Mouse (Mus musculus) liver, embryonic 11.5 days (tissue): ENCODE results near the gene Lrig3. TPM values are rescaled to one million over a fixed set of nuclear protein-coding genes. Genes with fewer than 3 reads are reported as not detected.

ENCODE experiments used
- ATAC-seq: fragments of 200-750 bp; cut with Nextera tagmentation; replicated peaks from 2 replicates; pipeline ENCODE4 v1.8.0; 2017; ENCODE audit warnings: moderate number of reproducible peaks, mild to moderate bottlenecking, moderate TSS enrichment, moderate library complexity; ENCODE audit not compliant: low FRiP score
- DNase-seq: peaks from one replicate; pipeline ENCODE4 v3.0.0-alpha.2; 2017; ENCODE audit warnings: low spot score
- H3K27ac ChIP-seq: fragments of 300-500 bp; sonication (generic); 2 replicates; pipeline ENCODE4 v1.5.1; 2014; ENCODE audit warnings: mild to moderate bottlenecking, low read depth, low read length, control low read depth
- H3K27me3 ChIP-seq: fragments of 300-500 bp; sonication (generic); replicated peaks from 2 replicates; pipeline ENCODE4 v1.6.1; 2014; ENCODE audit warnings: low read length, mixed read lengths; ENCODE audit not compliant: control insufficient read depth, insufficient read depth
- H3K36me3 ChIP-seq: fragments of 300-500 bp; sonication (generic); 2 replicates; pipeline ENCODE4 v1.6.1; 2014; ENCODE audit warnings: mild to moderate bottlenecking, low read length, moderate library complexity, mixed read lengths; ENCODE audit not compliant: control insufficient read depth, insufficient read depth
- H3K4me1 ChIP-seq: fragments of 300-500 bp; sonication (generic); replicated peaks from 2 replicates; pipeline ENCODE4 v1.6.1; 2014; ENCODE audit warnings: low read length, mixed read lengths; ENCODE audit not compliant: control insufficient read depth, insufficient read depth
- H3K4me2 ChIP-seq: fragments of 300-500 bp; sonication (generic); 2 replicates; pipeline ENCODE4 v1.6.1; 2014; ENCODE audit warnings: mild to moderate bottlenecking, control low read depth, moderate library complexity
- H3K4me3 ChIP-seq: fragments of 300-500 bp; sonication (generic); 2 replicates; pipeline ENCODE4 v1.5.1; 2014; ENCODE audit warnings: low read depth, low read length, control low read depth
- H3K9ac ChIP-seq: fragments of 300-500 bp; sonication (generic); 2 replicates; pipeline ENCODE4 v1.6.1; 2014; ENCODE audit warnings: low read depth, low read length, control low read depth
- H3K9me3 ChIP-seq: fragments of 300-500 bp; sonication (generic); 2 replicates; pipeline ENCODE4 v1.6.1; 2016; ENCODE audit warnings: low read length, inconsistent platforms, mixed read lengths; ENCODE audit not compliant: control insufficient read depth
- WGBS: fragments of 180-500 bp; shearing (Covaris S2); extraction: QIAGEN DNeasy Blood & Tissue Kit; methylation state at CpG from one replicate; pipeline ENCODE4 v1.1.7; 2014; 5-methylcytosine and 5-hydroxymethylcytosine counted together
- polyA plus RNA-seq: library from polyadenylated mRNA; unstranded; fragments of >200 nt; fragmentation: Nextera tagmentation; extraction: Ambion mirVana; gene quantifications from 2 replicates; pipeline ENCODE4 v1.2.1, GENCODE M21; 2014

Gene Lrig3
- polyA plus RNA-seq, 1 experiment from 2014 or later: 3.6 TPM

- Histone ChIP-seq H3K4me1 (no peaks in the 10 kb centered on the region), H3K9me3 (no peaks in the 10 kb centered on the region), H3K4me3 (no peak overlapping the region), H3K27me3 (no peaks in the 10 kb centered on the region), H3K36me3 (no peaks in the 10 kb centered on the region), H3K9ac (no peak overlapping the region), H3K4me2 (no peak overlapping the region), H3K27ac (no peak overlapping the region)
- ATAC-seq: no peak
- DNase-seq: no peak
- WGBS: 86% methylated on average over 14 of the region's 14 CpGs
Measured at GRCm38 (mm10) chr10:126002081-126002755, 36.2 kb downstream of the Lrig3 start.

GRCm38 (mm10) chr10:126002818-126003506, 37.0 kb downstream of the Lrig3 start:
- no peak overlapping the region for H3K4me2 ChIP-seq
- DNase-seq (no peak), ATAC-seq (0 out of 2 replicates have a peak, but pooled peaks have one; percentile 20)
- H3K4me1 ChIP-seq: no peaks in the 10 kb centered on the region
- H3K9ac ChIP-seq: no peak overlapping the region
- no peaks in the 10 kb centered on the region for H3K9me3 ChIP-seq
- H3K27me3 ChIP-seq: no peaks in the 10 kb centered on the region
- H3K4me3 ChIP-seq: no peak overlapping the region
- no peaks in the 10 kb centered on the region for H3K36me3 ChIP-seq
- WGBS: 82% methylated on average over 18 of the region's 18 CpGs
- H3K27ac ChIP-seq: no peak overlapping the region

GRCm38 (mm10) chr10:126003857-126004256, 37.9 kb downstream of the Lrig3 start:
- 67% methylated on average over 1 of the region's 1 CpGs for WGBS
- H3K9ac ChIP-seq: no peak overlapping the region
- DNase-seq (no peak), ATAC-seq (no peak)
- H3K4me2 ChIP-seq: no peak overlapping the region
- H3K27me3 ChIP-seq: no peaks in the 10 kb centered on the region
- peaks cover 2% of the 10 kb centered on the region; the same call in 1 of the 2 replicates for H3K36me3 ChIP-seq
- H3K4me1 ChIP-seq: no peaks in the 10 kb centered on the region
- H3K9me3 ChIP-seq: no peaks in the 10 kb centered on the region
- no peak overlapping the region for H3K27ac ChIP-seq
- no peak overlapping the region for H3K4me3 ChIP-seq

- Histone ChIP-seq H3K9ac (no peak overlapping the region), H3K4me2 (no peak overlapping the region), H3K36me3 (peaks cover 3% of the 10 kb centered on the region; the same call in 1 of the 2 replicates), H3K9me3 (no peaks in the 10 kb centered on the region), H3K27me3 (no peaks in the 10 kb centered on the region), H3K27ac (no peak overlapping the region), H3K4me1 (no peaks in the 10 kb centered on the region), H3K4me3 (no peak overlapping the region)
- ATAC-seq (no peak), DNase-seq (no peak)
- WGBS: 71% methylated on average over 11 of the region's 11 CpGs
Measured at GRCm38 (mm10) chr10:126013667-126014066, 47.7 kb downstream of the Lrig3 start.

- no peak overlapping the region for H3K4me2 ChIP-seq
- no peak for DNase-seq
- no peak for ATAC-seq
- no peaks in the 10 kb centered on the region for H3K9me3 ChIP-seq
- H3K27me3 ChIP-seq: no peaks in the 10 kb centered on the region
- H3K4me1 ChIP-seq: no peaks in the 10 kb centered on the region
- WGBS: 90% methylated on average over 8 of the region's 8 CpGs
- no peak overlapping the region for H3K9ac ChIP-seq
- no peak overlapping the region for H3K4me3 ChIP-seq
- no peak overlapping the region for H3K27ac ChIP-seq
- H3K36me3 ChIP-seq: peaks cover 3% of the 10 kb centered on the region; the same call in 1 of the 2 replicates
Measured at GRCm38 (mm10) chr10:126014673-126015072, 48.7 kb downstream of the Lrig3 start.

GRCm38 (mm10) chr10:126015644-126016043, 49.7 kb downstream of the Lrig3 start:
- Histone ChIP-seq H3K4me3 (no peak overlapping the region), H3K27ac (no peak overlapping the region), H3K9ac (no peak overlapping the region), H3K27me3 (no peaks in the 10 kb centered on the region), H3K4me1 (no peaks in the 10 kb centered on the region), H3K9me3 (no peaks in the 10 kb centered on the region), H3K36me3 (peaks cover 3% of the 10 kb centered on the region; the same call in 1 of the 2 replicates), H3K4me2 (no peak overlapping the region)
- DNase-seq: no peak
- no peak for ATAC-seq
- 88% methylated on average over 6 of the region's 6 CpGs for WGBS

GRCm38 (mm10) chr10:126019350-126019991, 53.5 kb downstream of the Lrig3 start:
- ATAC-seq (0 out of 2 replicates have a peak, but pooled peaks have one; percentile 18), DNase-seq (no peak)
- H3K9me3 ChIP-seq: no peaks in the 10 kb centered on the region
- WGBS: 69% methylated on average over 15 of the region's 15 CpGs
- H3K27ac ChIP-seq: no peak overlapping the region
- peaks cover 3% of the 10 kb centered on the region; the same call in 1 of the 2 replicates for H3K36me3 ChIP-seq
- no peak overlapping the region for H3K4me3 ChIP-seq
- no peaks in the 10 kb centered on the region for H3K4me1 ChIP-seq
- H3K4me2 ChIP-seq: no peak overlapping the region
- H3K9ac ChIP-seq: no peak overlapping the region
- no peaks in the 10 kb centered on the region for H3K27me3 ChIP-seq

GRCm38 (mm10) chr10:126028574-126029440, 62.8 kb downstream of the Lrig3 start:
- Histone ChIP-seq H3K36me3 (no peaks in the 10 kb centered on the region), H3K9me3 (no peaks in the 10 kb centered on the region), H3K4me2 (no peak overlapping the region), H3K4me3 (no peak overlapping the region), H3K9ac (no peak overlapping the region), H3K27me3 (no peaks in the 10 kb centered on the region), H3K4me1 (no peaks in the 10 kb centered on the region), H3K27ac (no peak overlapping the region)
- 30% methylated on average over 8 of the region's 8 CpGs for WGBS
- ATAC-seq: no peak
- no peak for DNase-seq
